In genomic region chr11:96891784-96892527, GRCm38 (mm10) we compare ENCODE assay signal across 27 mouse cellular contexts. TPM values are rescaled to one million over a fixed set of nuclear protein-coding genes. Genes with fewer than 3 reads are reported as not detected.
DNase-seq lines count a peak whose midpoint lies in the region; ATAC-seq and TF ChIP-seq lines count a peak whose summit lies in the region.
"Had no signal": no experiment of that assay in that cellular context is flagged by ENCODE, and none has a peak within 500 bp of the region (broad histone marks: within the 10 kb centered on the region; RNA-seq: fewer than 3 reads in every experiment).

No protein-coding gene starts in this region.

- no peak for DNase-seq in heart, adult 2 months
- DNase-seq in heart, postnatal 14 days, result no peak
- no peak for DNase-seq in midbrain, embryonic 11.5 days (ENCODE audit: low spot score, missing footprints)
- no peak for DNase-seq in midbrain, postnatal 0 days (ENCODE audit: low spot score)
- peak; percentile 80 for DNase-seq in embryo, embryonic 10.5 days (ENCODE audit: low spot score)
- DNase-seq in limb, embryonic 10.5 days (ENCODE audit: low spot score), result peak; percentile 66
- no peak for DNase-seq in urinary bladder, postnatal 10 days (ENCODE audit: low spot score)
- DNase-seq: adrenal gland, adult 2 months; cerebellum, adult 11 months; cerebellum, adult 9-11 months; gastrocnemius, postnatal 25 days; kidney, postnatal 36 days; lung, postnatal 4 days; thymus, adult 2 months had no signal

- intact Hi-C loops in heart, adult 2 months (cut with DNase I), result no loop called here
- intact Hi-C loops in heart, postnatal 14 days (cut with DNase I), result no loop called here

- no peak for TF ChIP-seq EP300 in heart, adult 2 months (IDR thresholded peaks at IDR 0.05; ENCODE audit: insufficient read depth, low read depth, low read length)

- ATAC-seq in midbrain, embryonic 11.5 days (ENCODE audit: low FRiP score), result no peak
- no peak for ATAC-seq in midbrain, postnatal 0 days (ENCODE audit: low FRiP score)
- ATAC-seq in kidney, embryonic 15.5 days (replicated peaks; ENCODE audit: low FRiP score), result no peak
- ATAC-seq: forebrain, embryonic 16.5 days; intestine, embryonic 16.5 days had no signal

- H3K9ac ChIP-seq in heart, adult 2 months (ENCODE audit: low read depth, low read length), result no peak overlapping the region
- no peak overlapping the region for H3K9ac ChIP-seq in midbrain, embryonic 11.5 days (ENCODE audit: low read length)
- no peak overlapping the region for H3K9ac ChIP-seq in midbrain, postnatal 0 days (replicated peaks; ENCODE audit: low read length, poor library complexity, severe bottlenecking)
- no peak overlapping the region for H3K9ac ChIP-seq in kidney, embryonic 15.5 days
- H3K9ac ChIP-seq: heart, embryonic 15.5 days; hindbrain, embryonic 15.5 days; limb, embryonic 15.5 days; liver, embryonic 14.5 days; lung, embryonic 15.5 days had no signal

- H3K4me3 ChIP-seq in heart, adult 2 months, result no peak overlapping the region
- no peak overlapping the region for H3K4me3 ChIP-seq in midbrain, embryonic 11.5 days (ENCODE audit: low read depth, low read length)
- H3K4me3 ChIP-seq in midbrain, postnatal 0 days (ENCODE audit: low read depth, low read length), result no peak overlapping the region
- H3K4me3 ChIP-seq in limb, embryonic 10.5 days, result no peak overlapping the region
- H3K4me3 ChIP-seq in kidney, embryonic 15.5 days (replicated peaks), result no peak overlapping the region
- H3K4me3 ChIP-seq: heart, embryonic 15.5 days; hindbrain, embryonic 15.5 days; limb, embryonic 15.5 days; lung, embryonic 15.5 days had no signal

- no peak overlapping the region for H3K4me2 ChIP-seq in midbrain, embryonic 11.5 days
- H3K4me2 ChIP-seq in midbrain, postnatal 0 days (ENCODE audit: low read depth, low read length, poor library complexity, severe bottlenecking), result no peak overlapping the region
- H3K4me2 ChIP-seq in kidney, embryonic 15.5 days, result no peak overlapping the region
- H3K4me2 ChIP-seq: heart, embryonic 15.5 days; hindbrain, embryonic 15.5 days; limb, embryonic 15.5 days; lung, embryonic 15.5 days had no signal

- no peaks in the 10 kb centered on the region for H3K36me3 ChIP-seq in heart, adult 2 months (ENCODE audit: control insufficient read depth, insufficient read depth, low read length)
- H3K36me3 ChIP-seq in midbrain, embryonic 11.5 days (ENCODE audit: control insufficient read depth, insufficient read depth, low read length), result no peaks in the 10 kb centered on the region
- no peaks in the 10 kb centered on the region for H3K36me3 ChIP-seq in midbrain, postnatal 0 days (ENCODE audit: insufficient read depth, low read length)
- H3K36me3 ChIP-seq in limb, embryonic 10.5 days, result no peaks in the 10 kb centered on the region
- no peaks in the 10 kb centered on the region for H3K36me3 ChIP-seq in kidney, embryonic 15.5 days
- H3K36me3 ChIP-seq: heart, embryonic 15.5 days; hindbrain, embryonic 15.5 days; limb, embryonic 15.5 days; lung, embryonic 15.5 days had no signal

- WGBS in heart, adult 2 months, result 72% methylated on average over 14 of the region's 14 CpGs
- WGBS in midbrain, embryonic 11.5 days, result 45% methylated on average over 14 of the region's 14 CpGs
- WGBS in midbrain, postnatal 0 days, result 65% methylated on average over 13 of the region's 14 CpGs
- 8% methylated on average over 14 of the region's 14 CpGs for WGBS in limb, embryonic 10.5 days
- 22% methylated on average over 14 of the region's 14 CpGs for WGBS in kidney, embryonic 15.5 days

- H3K79me2 ChIP-seq in heart, adult 2 months (replicated peaks; ENCODE audit: control insufficient read depth, insufficient read depth, low read length), result no peaks in the 10 kb centered on the region

- H3K27me3 ChIP-seq in heart, adult 2 months (ENCODE audit: control insufficient read depth, insufficient read depth, low read length), result no peaks in the 10 kb centered on the region
- no peaks in the 10 kb centered on the region for H3K27me3 ChIP-seq in midbrain, embryonic 11.5 days (ENCODE audit: control insufficient read depth, insufficient read depth, low read length)
- no peaks in the 10 kb centered on the region for H3K27me3 ChIP-seq in midbrain, postnatal 0 days (ENCODE audit: insufficient read depth, low read length)
- H3K27me3 ChIP-seq in limb, embryonic 10.5 days (ENCODE audit: low read depth, poor library complexity, severe bottlenecking), result no peaks in the 10 kb centered on the region
- no peaks in the 10 kb centered on the region for H3K27me3 ChIP-seq in kidney, embryonic 15.5 days
- H3K27me3 ChIP-seq: heart, embryonic 15.5 days; hindbrain, embryonic 15.5 days; limb, embryonic 15.5 days; lung, embryonic 15.5 days had no signal

- no peaks in the 10 kb centered on the region for H3K9me3 ChIP-seq in midbrain, embryonic 11.5 days (ENCODE audit: control insufficient read depth, low read length)
- H3K9me3 ChIP-seq in midbrain, postnatal 0 days (ENCODE audit: low read length), result no peaks in the 10 kb centered on the region
- H3K9me3 ChIP-seq in limb, embryonic 10.5 days (replicated peaks), result no peaks in the 10 kb centered on the region
- no peaks in the 10 kb centered on the region for H3K9me3 ChIP-seq in kidney, embryonic 15.5 days (replicated peaks)
- H3K9me3 ChIP-seq: heart, embryonic 15.5 days; hindbrain, embryonic 15.5 days; limb, embryonic 15.5 days; lung, embryonic 15.5 days had no signal

- TF ChIP-seq POLR2A in heart, adult 2 months (IDR thresholded peaks at IDR 0.05; ENCODE audit: insufficient read depth, low read depth, low read length), result no peak

- TF ChIP-seq CTCF in heart, adult 2 months (IDR thresholded peaks at IDR 0.05), result no peak
- TF ChIP-seq CTCF in midbrain, postnatal 0 days (IDR thresholded peaks at IDR 0.05), result no peak

- peak overlapping the region; percentile 26 for H3K27ac ChIP-seq in heart, adult 2 months
- H3K27ac ChIP-seq in midbrain, embryonic 11.5 days (ENCODE audit: low read depth, low read length), result 0 out of 2 replicates have a peak overlapping the region, but pooled peaks have one; percentile 22
- H3K27ac ChIP-seq in midbrain, postnatal 0 days (ENCODE audit: low read depth, low read length), result no peak overlapping the region
- H3K27ac ChIP-seq in limb, embryonic 10.5 days, result peak overlapping the region; percentile 74
- H3K27ac ChIP-seq in kidney, embryonic 15.5 days, result no peak overlapping the region
- H3K27ac ChIP-seq: heart, embryonic 15.5 days; limb, embryonic 15.5 days; liver, embryonic 14.5 days; lung, embryonic 15.5 days had no signal

- peaks cover 5% of the 10 kb centered on the region for H3K4me1 ChIP-seq in heart, adult 2 months (ENCODE audit: control insufficient read depth, insufficient read depth, low read length)
- peaks cover 23% of the 10 kb centered on the region for H3K4me1 ChIP-seq in midbrain, embryonic 11.5 days (ENCODE audit: control insufficient read depth, insufficient read depth, low read length)
- no peaks in the 10 kb centered on the region for H3K4me1 ChIP-seq in midbrain, postnatal 0 days (ENCODE audit: insufficient read depth, low read length)
- H3K4me1 ChIP-seq in limb, embryonic 10.5 days, result peaks cover 35% of the 10 kb centered on the region
- H3K4me1 ChIP-seq in kidney, embryonic 15.5 days, result peaks cover 20% of the 10 kb centered on the region
- H3K4me1 ChIP-seq: heart, embryonic 15.5 days; limb, embryonic 15.5 days had no signal

RNA-seq across cellular contexts. Expression of gene Cdk5rap3, which starts 24.3 kb away (rescaled TPM):
- total RNA-seq in heart, adult 2 months (2021), result 10 to 100 TPM; 17.4 to 25.2 TPM
- 13.8 and 17.5 TPM in 2 replicates for polyA plus RNA-seq in heart, adult 2 months (2012; rRNA removed)
- 10 to 100 TPM; 22.3 to 23.3 TPM for total RNA-seq in heart, postnatal 14 days (2021)
- polyA plus RNA-seq in midbrain, embryonic 11.5 days (2014; fragmentation: Nextera tagmentation; extraction: Ambion mirVana), result 91.4 and 92.8 TPM in 2 replicates
- 43.6 and 48.3 TPM in 2 replicates for total RNA-seq in midbrain, postnatal 0 days (2014; rRNA removed)
- polyA plus RNA-seq in midbrain, postnatal 0 days (2015; fragmentation: Nextera tagmentation; extraction: Ambion mirVana), result 83.9 and 85.1 TPM in 2 replicates
- polyA plus RNA-seq in limb, embryonic 10.5 days (2016; fragmentation: Nextera tagmentation; extraction: Ambion mirVana), result 85.3 and 90.0 TPM in 2 replicates
- polyA plus RNA-seq in kidney, embryonic 15.5 days (2015; fragmentation: Nextera tagmentation; extraction: Ambion mirVana), result 78.9 and 79.5 TPM in 2 replicates

RNA-seq across cellular contexts. Expression of gene Prr15l, which starts 35.9 kb away (rescaled TPM):
- 1 to 10 TPM in 1 of 2 experiments, under 1 TPM in 1; 0.93 to 2.1 TPM for total RNA-seq in heart, adult 2 months (2021)
- polyA plus RNA-seq in heart, adult 2 months (2012; rRNA removed), result 0.70 and 2.5 TPM in 2 replicates
- total RNA-seq in heart, postnatal 14 days (2021), result 1 to 10 TPM in 1 of 2 experiments, under 1 TPM in 1; 0.88 to 1.8 TPM
- 0.12 and 0.19 TPM in 2 replicates for polyA plus RNA-seq in midbrain, embryonic 11.5 days (2014; fragmentation: Nextera tagmentation; extraction: Ambion mirVana)
- 0.27 TPM in 1 of 2 replicates, not detected in the other for total RNA-seq in midbrain, postnatal 0 days (2014; rRNA removed)
- 0.51 and 0.56 TPM in 2 replicates for polyA plus RNA-seq in midbrain, postnatal 0 days (2015; fragmentation: Nextera tagmentation; extraction: Ambion mirVana)
- 0.58 and 0.71 TPM in 2 replicates for polyA plus RNA-seq in limb, embryonic 10.5 days (2016; fragmentation: Nextera tagmentation; extraction: Ambion mirVana)
- 37.6 and 38.7 TPM in 2 replicates for polyA plus RNA-seq in kidney, embryonic 15.5 days (2015; fragmentation: Nextera tagmentation; extraction: Ambion mirVana)
- total RNA-seq: common myeloid progenitor, adult 5-6 weeks; gastrocnemius, postnatal 25 days; layer of hippocampus, adult 8-10 months; left cerebral cortex, adult 18-20 months; left cerebral cortex, postnatal 25 days; megakaryocyte-erythroid progenitor cell, adult 5-6 weeks had no signal
- polyA plus RNA-seq: adrenal gland, adult 2 months had no signal

RNA-seq across cellular contexts. Expression of gene Copz2, which starts 42.3 kb away (rescaled TPM):
- total RNA-seq in heart, adult 2 months (2021), result 10 to 100 TPM; 35.0 to 36.9 TPM
- 55.0 and 76.6 TPM in 2 replicates for polyA plus RNA-seq in heart, adult 2 months (2012; rRNA removed)
- total RNA-seq in heart, postnatal 14 days (2021), result 10 to 100 TPM; 34.6 to 35.8 TPM
- 47.5 and 51.1 TPM in 2 replicates for polyA plus RNA-seq in midbrain, embryonic 11.5 days (2014; fragmentation: Nextera tagmentation; extraction: Ambion mirVana)
- total RNA-seq in midbrain, postnatal 0 days (2014; rRNA removed), result 12.7 and 12.9 TPM in 2 replicates
- 16.7 and 20.3 TPM in 2 replicates for polyA plus RNA-seq in midbrain, postnatal 0 days (2015; fragmentation: Nextera tagmentation; extraction: Ambion mirVana)
- 25.9 and 39.9 TPM in 2 replicates for polyA plus RNA-seq in limb, embryonic 10.5 days (2016; fragmentation: Nextera tagmentation; extraction: Ambion mirVana)
- 117 and 121 TPM in 2 replicates for polyA plus RNA-seq in kidney, embryonic 15.5 days (2015; fragmentation: Nextera tagmentation; extraction: Ambion mirVana)

RNA-seq across cellular contexts. Expression of gene Pnpo, which starts 51.8 kb away (rescaled TPM):
- 10 to 100 TPM; 12.9 to 13.0 TPM for total RNA-seq in heart, adult 2 months (2021)
- 21.3 and 22.0 TPM in 2 replicates for polyA plus RNA-seq in heart, adult 2 months (2012; rRNA removed)
- 10 to 100 TPM; 14.1 to 15.0 TPM for total RNA-seq in heart, postnatal 14 days (2021)
- polyA plus RNA-seq in midbrain, embryonic 11.5 days (2014; fragmentation: Nextera tagmentation; extraction: Ambion mirVana), result 23.1 and 24.4 TPM in 2 replicates
- 26.9 and 28.6 TPM in 2 replicates for total RNA-seq in midbrain, postnatal 0 days (2014; rRNA removed)
- 36.8 and 37.4 TPM in 2 replicates for polyA plus RNA-seq in midbrain, postnatal 0 days (2015; fragmentation: Nextera tagmentation; extraction: Ambion mirVana)
- polyA plus RNA-seq in limb, embryonic 10.5 days (2016; fragmentation: Nextera tagmentation; extraction: Ambion mirVana), result 31.3 and 33.0 TPM in 2 replicates
- polyA plus RNA-seq in kidney, embryonic 15.5 days (2015; fragmentation: Nextera tagmentation; extraction: Ambion mirVana), result 34.3 and 42.6 TPM in 2 replicates

Comparison
In these comparisons a context has a peak if more than half of its experiments do, and no peak if none do; other contexts are left out.
1. H3K27ac ChIP-seq: peak in heart, adult 2 months (single experiment), midbrain, embryonic 11.5 days (single experiment) and limb, embryonic 10.5 days (single experiment); none in midbrain, postnatal 0 days (single experiment) and kidney, embryonic 15.5 days (single experiment).
2. DNase-seq: peak in embryo, embryonic 10.5 days (single experiment) and limb, embryonic 10.5 days (single experiment); none in heart, adult 2 months (0 of 2), heart, postnatal 14 days (0 of 2), midbrain, embryonic 11.5 days (single experiment), midbrain, postnatal 0 days (single experiment) and urinary bladder, postnatal 10 days (single experiment).
3. RNA of gene Prr15l, which starts 35.9 kb away (polyA plus RNA-seq): 37.6 to 38.7 TPM in kidney, embryonic 15.5 days; 0.70 to 2.5 TPM in heart, adult 2 months, 0.58 to 0.71 TPM in limb, embryonic 10.5 days, 0.51 to 0.56 TPM in midbrain, postnatal 0 days and 0.12 to 0.19 TPM in midbrain, embryonic 11.5 days; every median in the first group is over 10 times any median in the second.